Mouse (Mus musculus): ENCODE data around the gene Tmprss2. TPM values are rescaled to one million over a fixed set of nuclear protein-coding genes. Genes with fewer than 3 reads are reported as not detected.

Tmprss2 gene
- not detected for polyA plus RNA-seq (2017; shearing (Covaris generic))

DNA sequence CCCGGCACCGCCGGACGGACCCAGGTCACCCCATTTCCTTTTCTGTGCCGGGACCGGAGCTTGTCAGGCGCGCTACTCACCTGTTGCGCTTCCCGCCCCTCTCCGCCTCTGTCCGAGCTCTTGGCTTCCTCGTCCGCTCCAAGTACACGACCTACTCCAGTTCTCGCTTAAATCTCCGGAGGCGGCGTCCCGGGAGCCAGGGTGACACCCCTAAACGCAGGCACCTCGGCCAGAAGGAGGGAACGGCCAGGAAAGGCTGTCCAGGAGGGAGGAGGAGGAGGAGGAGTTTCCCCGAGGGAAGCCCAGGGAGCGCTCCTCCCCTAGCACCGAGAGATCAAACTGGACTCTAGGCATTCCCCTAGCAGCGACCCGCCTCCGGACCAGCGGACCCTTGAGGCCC, at the start of gene Tmprss2:
Gene Tmprss2, minus strand, starts transcription at position 257 of the 400 bp plus-strand sequence.

Other genes with a start within 250 kb of the Tmprss2 start
- 4.9 TPM for gene Mx1, start 148.3 kb downstream of the Tmprss2 start, polyA plus RNA-seq (2017; shearing (Covaris generic))
- gene Fam3b, start 96.4 kb downstream of the Tmprss2 start, polyA plus RNA-seq (2017; shearing (Covaris generic)), result 2.2 TPM
- gene Ripk4, start 152.6 kb upstream of the Tmprss2 start, polyA plus RNA-seq (2017; shearing (Covaris generic)), result 0.79 TPM
- gene Prdm15, start 240.7 kb upstream of the Tmprss2 start, polyA plus RNA-seq (2017; shearing (Covaris generic)), result 28.8 TPM

Data from inflammation-experienced regulatory T-cells, adult 16 weeks (primary cell).